Mouse (Mus musculus): ENCODE results near the gene Lgmn. TPM values are rescaled to one million over a fixed set of nuclear protein-coding genes. Genes with fewer than 3 reads are reported as not detected.

The Lgmn gene
- total and polyA plus RNA-seq, 3 experiments, result 2.2 to 8.0 TPM; not detected in 1

- TF ChIP-seq E2F4 (IDR thresholded peaks at IDR 0.05; ENCODE audit: borderline replicate concordance, low read depth, low read length), result no peak
- TF ChIP-seq CHD1 (IDR thresholded peaks at IDR 0.05; ENCODE audit: low read depth, low read length), result no peak
- 0 out of 2 replicates have a peak, but pooled peaks have one; percentile 10 for TF ChIP-seq ZNF384 (IDR thresholded peaks at IDR 0.05; ENCODE audit: low read depth, low read length)
- no peak for TF ChIP-seq ZMIZ1 (IDR thresholded peaks at IDR 0.05; ENCODE audit: low read depth, low read length)
- peak; percentile 78 for TF ChIP-seq RCOR1 (IDR thresholded peaks at IDR 0.05; ENCODE audit: low read depth, low read length)
- no peak for TF ChIP-seq GABPA (IDR thresholded peaks at IDR 0.05; ENCODE audit: low read depth, low read length)
- TF ChIP-seq CHD2 (IDR thresholded peaks at IDR 0.05; ENCODE audit: low read length), result no peak
- TF ChIP-seq UBTF (IDR thresholded peaks at IDR 0.05; ENCODE audit: borderline replicate concordance, insufficient read depth, low read depth, low read length), result no peak
- no peak for TF ChIP-seq ZKSCAN1 (IDR thresholded peaks at IDR 0.05; ENCODE audit: low read depth, low read length)
- TF ChIP-seq MAX (IDR thresholded peaks at IDR 0.05; ENCODE audit: low read length), result no peak
- TF ChIP-seq USF1 (IDR thresholded peaks at IDR 0.05; ENCODE audit: low read depth, low read length), result no peak
- TF ChIP-seq ELF1 (IDR thresholded peaks at IDR 0.05; ENCODE audit: low read depth, low read length), result no peak
- no peak for TF ChIP-seq JUND (IDR thresholded peaks at IDR 0.05; ENCODE audit: low read depth, low read length)
- TF ChIP-seq SMC3 (IDR thresholded peaks at IDR 0.05; ENCODE audit: low read depth, low read length), result no peak
- no peak for TF ChIP-seq USF2 (IDR thresholded peaks at IDR 0.05; ENCODE audit: borderline replicate concordance in 1 of 2, insufficient read depth in 1 of 2, low read depth in 1 of 2, low read length in 2 of 2)
- no peak for TF ChIP-seq POLR2AphosphoS5 (IDR thresholded peaks at IDR 0.05; ENCODE audit: borderline replicate concordance, low read depth, low read length)
- no peak for TF ChIP-seq MAZ (IDR thresholded peaks at IDR 0.05; ENCODE audit: low read depth, low read length)
- TF ChIP-seq POLR2AphosphoS2 (IDR thresholded peaks at IDR 0.05; ENCODE audit: low read length), result no peak
- peak; percentile 77 for TF ChIP-seq ETS1 (IDR thresholded peaks at IDR 0.05; ENCODE audit: low read depth, low read length)
- no peak for TF ChIP-seq KAT2A (conservative IDR thresholded peaks at IDR 0.05; ENCODE audit: low read depth, low read length)
- TF ChIP-seq ZC3H11A (IDR thresholded peaks at IDR 0.05; ENCODE audit: low read depth, low read length), result no peak
- no peak for TF ChIP-seq BHLHE40 (IDR thresholded peaks at IDR 0.05; ENCODE audit: borderline replicate concordance, low read depth, low read length)
- TF ChIP-seq TCF12 (IDR thresholded peaks at IDR 0.05; ENCODE audit: low read depth, low read length), result peak; percentile 75
These were observed 938 bp upstream of the Lgmn start (continued) for GRCm38 (mm10) chr12:102440551-102440950.

GRCm38 (mm10) chr12:102438983-102439631 is 506 bp downstream of the Lgmn start:
- peaks cover 0 to 24% of the 10 kb centered on the region in 2 experiments; a peak in 2 of 4 replicates for H3K36me3 ChIP-seq (ENCODE audit: control insufficient read depth in 1 of 2, insufficient read depth in 2 of 2, low read length in 2 of 2)
- peak overlapping the region; percentile 57 to 74 for H3K4me3 ChIP-seq (ENCODE audit: control insufficient read depth in 1 of 2, insufficient read depth in 1 of 2, low read depth in 2 of 2, low read length in 2 of 2)
- no peak overlapping the region for H3K27ac ChIP-seq (ENCODE audit: control insufficient read depth, low read depth, low read length)
- H3K79me2 ChIP-seq (ENCODE audit: control insufficient read depth, insufficient read depth, low read length, poor library complexity), result no peaks in the 10 kb centered on the region
- H3K9ac ChIP-seq (ENCODE audit: control insufficient read depth, low read depth, low read length, poor library complexity, severe bottlenecking), result peak overlapping the region; percentile 48
- DNase-seq (ENCODE audit: low read depth, low spot score), result no peak
- no peaks in the 10 kb centered on the region for H3K9me3 ChIP-seq (replicated peaks; ENCODE audit: insufficient read depth, low read length)
- H3K4me1 ChIP-seq (ENCODE audit: control insufficient read depth in 1 of 2, insufficient read depth in 2 of 2, low read length in 2 of 2), result peaks cover 12 to 32% of the 10 kb centered on the region in 2 experiments
- no peaks in the 10 kb centered on the region for H3K27me3 ChIP-seq (ENCODE audit: control insufficient read depth in 1 of 2, insufficient read depth in 2 of 2, low read length in 2 of 2)
- no peak for TF ChIP-seq POLR2A (IDR thresholded peaks at IDR 0.05; ENCODE audit: control insufficient read depth in 1 of 2, insufficient read depth in 1 of 2, low read depth in 1 of 2, low read length in 2 of 2, poor library complexity in 1 of 2)
- TF ChIP-seq EP300 (IDR thresholded peaks at IDR 0.05; ENCODE audit: low read depth in 1 of 2, low read length in 2 of 2), result no peak
- TF ChIP-seq ZKSCAN1 (IDR thresholded peaks at IDR 0.05; ENCODE audit: low read depth, low read length), result no peak
- 0 out of 4 replicates have a peak, but pooled peaks of 1 of the 2 experiments have one; percentile 13 for TF ChIP-seq USF2 (IDR thresholded peaks at IDR 0.05; ENCODE audit: borderline replicate concordance in 1 of 2, insufficient read depth in 1 of 2, low read depth in 1 of 2, low read length in 2 of 2)
- no peak for TF ChIP-seq CHD2 (IDR thresholded peaks at IDR 0.05; ENCODE audit: low read length)
- no peak for TF ChIP-seq ZC3H11A (IDR thresholded peaks at IDR 0.05; ENCODE audit: low read depth, low read length)
- no peak for TF ChIP-seq UBTF (IDR thresholded peaks at IDR 0.05; ENCODE audit: borderline replicate concordance, insufficient read depth, low read depth, low read length)
- peak; percentile 44; the same call in 1 of the 2 replicates for TF ChIP-seq BHLHE40 (IDR thresholded peaks at IDR 0.05; ENCODE audit: borderline replicate concordance, low read depth, low read length)
- TF ChIP-seq TAL1 (IDR thresholded peaks at IDR 0.05; ENCODE audit: low read length), result no peak
- no peak for TF ChIP-seq KAT2A (conservative IDR thresholded peaks at IDR 0.05; ENCODE audit: low read depth, low read length)
- no peak for TF ChIP-seq POLR2AphosphoS5 (IDR thresholded peaks at IDR 0.05; ENCODE audit: borderline replicate concordance, low read depth, low read length)
- TF ChIP-seq MAFK (IDR thresholded peaks at IDR 0.05; ENCODE audit: borderline replicate concordance, low read depth, low read length), result no peak
- TF ChIP-seq TCF12 (IDR thresholded peaks at IDR 0.05; ENCODE audit: low read depth, low read length), result no peak
- no peak for TF ChIP-seq MXI1 (IDR thresholded peaks at IDR 0.05; ENCODE audit: low read depth, low read length)
- TF ChIP-seq RAD21 (IDR thresholded peaks at IDR 0.05; ENCODE audit: low read depth, low read length), result no peak
- no peak for TF ChIP-seq HCFC1 (IDR thresholded peaks at IDR 0.05; ENCODE audit: low read depth, low read length)
- no peak for TF ChIP-seq TBP (IDR thresholded peaks at IDR 0.05; ENCODE audit: low read depth, low read length)
- TF ChIP-seq CTCF (IDR thresholded peaks at IDR 0.05 in 2 of 3, conservative IDR thresholded peaks at IDR 0.05 in 1 of 3; ENCODE audit: control insufficient read depth in 1 of 3, insufficient read depth in 1 of 3, low read depth in 2 of 3, low read length in 3 of 3, poor library complexity in 1 of 3, severe bottlenecking in 1 of 3), result no peak
- TF ChIP-seq MAZ (IDR thresholded peaks at IDR 0.05; ENCODE audit: low read depth, low read length), result no peak
- peak; percentile 64; the same call in 1 of the 2 replicates for TF ChIP-seq USF1 (IDR thresholded peaks at IDR 0.05; ENCODE audit: low read depth, low read length)
- no peak for TF ChIP-seq CHD1 (IDR thresholded peaks at IDR 0.05; ENCODE audit: low read depth, low read length)

All from MEL (cell line).